Mouse (Mus musculus): ENCODE results near the gene Csrnp1. TPM values are rescaled to one million over a fixed set of nuclear protein-coding genes. Genes with fewer than 3 reads are reported as not detected.
A peak's percentile ranks its signal among the peaks of the same experiment; 100 is the strongest.

The Csrnp1 gene
- polyA plus RNA-seq, 1 experiment from 2014 or later, result 2.7 TPM

- no peaks in the 10 kb centered on the region for H3K36me3 ChIP-seq
- H3K27ac ChIP-seq, result no peak overlapping the region
- ATAC-seq (ENCODE audit: low FRiP score, low read depth), result peak; percentile 9; the same call in 1 of the 2 replicates
- H3K4me3 ChIP-seq, result peak overlapping the region; percentile 56; the same call in 1 of the 2 replicates
- H3K9me3 ChIP-seq, result no peaks in the 10 kb centered on the region
- H3K4me1 ChIP-seq, result peaks cover 50% of the 10 kb centered on the region
- 4% methylated on average over 11 of the region's 11 CpGs for WGBS
- peak overlapping the region; percentile 88 for H3K4me2 ChIP-seq (replicated peaks)
- H3K27me3 ChIP-seq (replicated peaks), result peaks cover 13% of the 10 kb centered on the region
- no peak overlapping the region for H3K9ac ChIP-seq
These were observed 2.1 kb downstream of the Csrnp1 start for GRCm38 (mm10) chr9:119982241-119982811.

GRCm38 (mm10) chr9:119981183-119982179 lies 3.0 kb downstream of the Csrnp1 start:
- H3K9me3 ChIP-seq, result no peaks in the 10 kb centered on the region
- 2% methylated on average over 16 of the region's 16 CpGs for WGBS
- peak overlapping the region; percentile 20 for H3K4me3 ChIP-seq
- 0 out of 2 replicates have a peak overlapping the region, but pooled peaks have one; percentile 21 for H3K9ac ChIP-seq
- H3K4me1 ChIP-seq, result peaks cover 53% of the 10 kb centered on the region
- ATAC-seq (ENCODE audit: low FRiP score, low read depth), result peak; percentile 30
- peak overlapping the region; percentile 88 for H3K4me2 ChIP-seq (replicated peaks)
- H3K27ac ChIP-seq, result peak overlapping the region; percentile 46; the same call in 1 of the 2 replicates
- peaks cover 13% of the 10 kb centered on the region for H3K27me3 ChIP-seq (replicated peaks)
- no peaks in the 10 kb centered on the region for H3K36me3 ChIP-seq

- Histone ChIP-seq H3K4me1 (peaks cover 53% of the 10 kb centered on the region), H3K9ac (no peak overlapping the region), H3K4me2 (replicated peaks) (peak overlapping the region; percentile 88), H3K4me3 (no peak overlapping the region), H3K9me3 (no peaks in the 10 kb centered on the region), H3K27me3 (replicated peaks) (peaks cover 13% of the 10 kb centered on the region), H3K27ac (no peak overlapping the region), H3K36me3 (no peaks in the 10 kb centered on the region)
- WGBS, result 10% methylated on average over 4 of the region's 4 CpGs
- ATAC-seq (ENCODE audit: low FRiP score, low read depth), result no peak
These were observed 3.7 kb downstream of the Csrnp1 start for GRCm38 (mm10) chr9:119980770-119981182.

GRCm38 (mm10) chr9:119979749-119980148 lies 4.7 kb downstream of the Csrnp1 start:
- Histone ChIP-seq H3K4me3 (no peak overlapping the region), H3K4me1 (peaks cover 53% of the 10 kb centered on the region), H3K9ac (no peak overlapping the region), H3K27ac (no peak overlapping the region), H3K9me3 (no peaks in the 10 kb centered on the region), H3K27me3 (replicated peaks) (peaks cover 13% of the 10 kb centered on the region), H3K4me2 (replicated peaks) (no peak overlapping the region), H3K36me3 (no peaks in the 10 kb centered on the region)
- 50% methylated on average over 2 of the region's 2 CpGs for WGBS
- ATAC-seq (ENCODE audit: low FRiP score, low read depth), result no peak

GRCm38 (mm10) chr9:119978811-119979441 lies 5.5 kb downstream of the Csrnp1 start:
- H3K4me1 ChIP-seq, result peaks cover 47% of the 10 kb centered on the region
- no peak overlapping the region for H3K4me3 ChIP-seq
- H3K27ac ChIP-seq, result no peak overlapping the region
- no peaks in the 10 kb centered on the region for H3K9me3 ChIP-seq
- ATAC-seq (ENCODE audit: low FRiP score, low read depth), result no peak
- 82% methylated on average over 6 of the region's 6 CpGs for WGBS
- H3K9ac ChIP-seq, result no peak overlapping the region
- H3K36me3 ChIP-seq, result no peaks in the 10 kb centered on the region
- no peak overlapping the region for H3K4me2 ChIP-seq (replicated peaks)
- peaks cover 12% of the 10 kb centered on the region for H3K27me3 ChIP-seq (replicated peaks)

- no peak overlapping the region for H3K4me2 ChIP-seq (replicated peaks)
- no peak overlapping the region for H3K9ac ChIP-seq
- peaks cover 44% of the 10 kb centered on the region for H3K4me1 ChIP-seq
- no peak overlapping the region for H3K27ac ChIP-seq
- 61% methylated on average over 9 of the region's 9 CpGs for WGBS
- H3K36me3 ChIP-seq, result no peaks in the 10 kb centered on the region
- no peak overlapping the region for H3K4me3 ChIP-seq
- H3K27me3 ChIP-seq (replicated peaks), result peaks cover 5% of the 10 kb centered on the region
- ATAC-seq (ENCODE audit: low FRiP score, low read depth), result no peak
- no peaks in the 10 kb centered on the region for H3K9me3 ChIP-seq
These were observed 6.2 kb downstream of the Csrnp1 start for GRCm38 (mm10) chr9:119978151-119978810.

GRCm38 (mm10) chr9:119977557-119978060 lies 6.8 kb downstream of the Csrnp1 start:
- Histone ChIP-seq H3K4me2 (replicated peaks) (no peak overlapping the region), H3K27ac (no peak overlapping the region), H3K9ac (no peak overlapping the region), H3K27me3 (replicated peaks) (no peaks in the 10 kb centered on the region), H3K9me3 (no peaks in the 10 kb centered on the region), H3K4me1 (peaks cover 37% of the 10 kb centered on the region), H3K36me3 (no peaks in the 10 kb centered on the region), H3K4me3 (no peak overlapping the region)
- ATAC-seq (ENCODE audit: low FRiP score, low read depth), result no peak
- WGBS, result 66% methylated on average over 5 of the region's 5 CpGs

- no peak for ATAC-seq (ENCODE audit: low FRiP score, low read depth)
- Histone ChIP-seq H3K4me3 (no peak overlapping the region), H3K4me1 (peaks cover 30% of the 10 kb centered on the region), H3K9me3 (no peaks in the 10 kb centered on the region), H3K9ac (no peak overlapping the region), H3K36me3 (no peaks in the 10 kb centered on the region), H3K27ac (no peak overlapping the region), H3K27me3 (replicated peaks) (no peaks in the 10 kb centered on the region), H3K4me2 (replicated peaks) (no peak overlapping the region)
- 47% methylated on average over 17 of the region's 17 CpGs for WGBS
These were observed 7.5 kb downstream of the Csrnp1 start for GRCm38 (mm10) chr9:119976704-119977556.

- no peak for ATAC-seq (ENCODE audit: low FRiP score, low read depth)
- 96% methylated on average over 4 of the region's 4 CpGs for WGBS
- H3K4me1 ChIP-seq, result peaks cover 24% of the 10 kb centered on the region
These were observed 9.2 kb downstream of the Csrnp1 start for GRCm38 (mm10) chr9:119975286-119975685.

GRCm38 (mm10) chr9:119974609-119975008 lies 9.8 kb downstream of the Csrnp1 start:
- Histone ChIP-seq H3K27me3 (replicated peaks) (no peaks in the 10 kb centered on the region), H3K4me1 (peaks cover 25% of the 10 kb centered on the region), H3K4me3 (no peak overlapping the region), H3K27ac (no peak overlapping the region), H3K9ac (no peak overlapping the region), H3K36me3 (no peaks in the 10 kb centered on the region), H3K4me2 (replicated peaks) (no peak overlapping the region), H3K9me3 (no peaks in the 10 kb centered on the region)
- no peak for ATAC-seq (ENCODE audit: low FRiP score, low read depth)
- WGBS, result 85% methylated on average over 5 of the region's 5 CpGs

More at GRCm38 (mm10) chr9:119975286-119975685, 9.2 kb downstream of the Csrnp1 start:
- H3K9ac ChIP-seq, result no peak overlapping the region
- no peak overlapping the region for H3K27ac ChIP-seq
- H3K36me3 ChIP-seq, result no peaks in the 10 kb centered on the region
- H3K9me3 ChIP-seq, result no peaks in the 10 kb centered on the region
- no peak overlapping the region for H3K4me3 ChIP-seq
- no peak overlapping the region for H3K4me2 ChIP-seq (replicated peaks)
- H3K27me3 ChIP-seq (replicated peaks), result no peaks in the 10 kb centered on the region
